Mouse (Mus musculus): ENCODE measurements around the gene Ubiad1. TPM values are rescaled to one million over a fixed set of nuclear protein-coding genes. Genes with fewer than 3 reads are reported as not detected.
A peak's percentile ranks its signal among the peaks of the same experiment; 100 is the strongest.

The Ubiad1 gene
- polyA plus RNA-seq, 1 experiment from 2014 or later: 20.5 TPM

DNA sequence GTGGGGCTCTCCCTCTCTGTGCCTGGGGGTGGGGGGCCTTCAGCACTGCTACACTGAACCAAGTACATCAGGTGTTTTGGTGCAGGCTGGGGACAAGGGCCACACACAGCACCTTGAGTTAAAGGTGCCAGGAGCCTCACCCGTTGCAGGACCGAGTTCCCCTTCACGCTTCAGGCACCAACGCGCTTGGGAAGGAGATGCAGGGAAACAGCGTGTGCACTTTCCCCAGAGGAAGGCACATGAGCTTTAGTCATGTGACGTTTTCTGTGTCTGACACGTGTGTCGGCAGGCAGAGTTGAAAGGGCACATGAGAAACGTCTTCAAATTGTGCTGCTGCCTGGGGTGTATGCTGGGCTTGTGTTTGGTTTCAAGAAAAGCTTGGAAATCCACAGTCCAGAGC lies 23.8 kb upstream of the Ubiad1 start:
- H3K9me3 ChIP-seq: no peaks in the 10 kb centered on the region
- no peak overlapping the region for H3K9ac ChIP-seq (replicated peaks)
- ATAC-seq (ENCODE audit: low FRiP score, low read depth): no peak
- 90% methylated on average over 10 of the region's 10 CpGs for WGBS
- no peaks in the 10 kb centered on the region for H3K4me1 ChIP-seq
- no peak overlapping the region for H3K27ac ChIP-seq (replicated peaks)
- H3K4me2 ChIP-seq (replicated peaks): no peak overlapping the region
- no peaks in the 10 kb centered on the region for H3K27me3 ChIP-seq
- H3K4me3 ChIP-seq: no peak overlapping the region
- peaks cover 99% of the 10 kb centered on the region for H3K36me3 ChIP-seq

GRCm38 (mm10) chr4:148466511-148467079 lies 22.0 kb upstream of the Ubiad1 start:
- peaks cover 99% of the 10 kb centered on the region for H3K36me3 ChIP-seq
- H3K4me3 ChIP-seq: no peak overlapping the region
- no peaks in the 10 kb centered on the region for H3K27me3 ChIP-seq
- H3K4me1 ChIP-seq: no peaks in the 10 kb centered on the region
- H3K9me3 ChIP-seq: no peaks in the 10 kb centered on the region
- no peak overlapping the region for H3K9ac ChIP-seq (replicated peaks)
- 92% methylated on average over 5 of the region's 5 CpGs for WGBS
- no peak for ATAC-seq (ENCODE audit: low FRiP score, low read depth)
- no peak overlapping the region for H3K4me2 ChIP-seq (replicated peaks)
- no peak overlapping the region for H3K27ac ChIP-seq (replicated peaks)

- ATAC-seq (ENCODE audit: low FRiP score, low read depth): no peak
- peaks cover 99% of the 10 kb centered on the region for H3K36me3 ChIP-seq
- H3K9me3 ChIP-seq: no peaks in the 10 kb centered on the region
- no peak overlapping the region for H3K4me2 ChIP-seq (replicated peaks)
- WGBS: 96% methylated on average over 12 of the region's 12 CpGs
- H3K27me3 ChIP-seq: no peaks in the 10 kb centered on the region
- no peak overlapping the region for H3K9ac ChIP-seq (replicated peaks)
- no peak overlapping the region for H3K4me3 ChIP-seq
- H3K4me1 ChIP-seq: no peaks in the 10 kb centered on the region
- no peak overlapping the region for H3K27ac ChIP-seq (replicated peaks)
Observed at GRCm38 (mm10) chr4:148464869-148465268, 20.3 kb upstream of the Ubiad1 start.

DNA sequence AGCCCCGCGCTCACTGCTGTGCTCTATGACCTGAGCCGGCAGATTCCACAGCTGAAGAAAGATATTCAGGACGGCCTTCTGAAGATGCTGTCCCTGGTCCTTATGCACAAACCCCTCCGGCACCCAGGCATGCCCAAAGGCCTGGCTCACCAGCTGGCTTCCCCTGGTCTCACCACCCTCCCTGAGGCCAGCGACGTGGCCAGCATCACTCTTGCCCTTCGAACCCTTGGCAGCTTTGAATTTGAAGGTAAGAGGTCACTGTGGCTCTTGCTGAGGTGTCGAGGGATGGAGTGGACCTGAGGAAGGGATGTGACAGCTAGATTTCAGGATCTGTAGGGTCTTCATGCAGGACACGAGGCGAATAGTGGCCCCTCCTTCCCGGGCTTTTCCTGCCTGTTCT lies 19.7 kb upstream of the Ubiad1 start:
- no peak overlapping the region for H3K4me3 ChIP-seq
- no peaks in the 10 kb centered on the region for H3K9me3 ChIP-seq
- H3K4me1 ChIP-seq: no peaks in the 10 kb centered on the region
- ATAC-seq (ENCODE audit: low FRiP score, low read depth): no peak
- no peaks in the 10 kb centered on the region for H3K27me3 ChIP-seq
- H3K36me3 ChIP-seq: peaks cover 99% of the 10 kb centered on the region
- no peak overlapping the region for H3K4me2 ChIP-seq (replicated peaks)
- no peak overlapping the region for H3K9ac ChIP-seq (replicated peaks)
- H3K27ac ChIP-seq (replicated peaks): no peak overlapping the region
- 95% methylated on average over 12 of the region's 12 CpGs for WGBS

GRCm38 (mm10) chr4:148463208-148463960 lies 18.8 kb upstream of the Ubiad1 start:
- no peak for ATAC-seq (ENCODE audit: low FRiP score, low read depth)
- no peak overlapping the region for H3K4me2 ChIP-seq (replicated peaks)
- H3K9ac ChIP-seq (replicated peaks): no peak overlapping the region

DNA sequence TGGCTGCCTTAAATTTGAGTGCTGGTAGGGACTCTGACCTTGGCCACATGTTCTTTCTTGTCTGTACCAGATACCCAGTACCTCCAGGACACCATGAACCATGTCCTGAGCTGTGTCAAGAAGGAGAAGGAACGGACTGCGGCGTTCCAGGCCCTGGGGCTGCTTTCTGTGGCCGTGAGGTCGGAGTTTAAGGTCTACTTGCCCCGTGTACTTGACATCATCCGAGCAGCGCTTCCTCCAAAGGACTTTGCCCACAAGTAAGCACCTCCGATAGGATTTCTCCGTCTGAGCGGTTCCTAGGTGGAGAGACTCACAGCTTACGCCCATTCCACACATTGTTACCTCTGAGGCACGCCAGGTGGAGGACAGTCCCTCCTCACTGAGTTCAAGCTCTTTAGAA lies 18.1 kb upstream of the Ubiad1 start:
- Histone ChIP-seq H3K9me3 (no peaks in the 10 kb centered on the region), H3K4me2 (replicated peaks) (no peak overlapping the region), H3K9ac (replicated peaks) (no peak overlapping the region), H3K4me1 (no peaks in the 10 kb centered on the region), H3K27me3 (no peaks in the 10 kb centered on the region), H3K36me3 (peaks cover 99% of the 10 kb centered on the region), H3K27ac (replicated peaks) (no peak overlapping the region), H3K4me3 (no peak overlapping the region)
- ATAC-seq (ENCODE audit: low FRiP score, low read depth): no peak
- WGBS: 96% methylated on average over 13 of the region's 13 CpGs

More at GRCm38 (mm10) chr4:148463208-148463960, 18.8 kb upstream of the Ubiad1 start:
- H3K9me3 ChIP-seq: no peaks in the 10 kb centered on the region
- WGBS: 79% methylated on average over 14 of the region's 14 CpGs
- no peak overlapping the region for H3K27ac ChIP-seq (replicated peaks)
- no peaks in the 10 kb centered on the region for H3K27me3 ChIP-seq
- peaks cover 99% of the 10 kb centered on the region for H3K36me3 ChIP-seq
- no peak overlapping the region for H3K4me3 ChIP-seq
- no peaks in the 10 kb centered on the region for H3K4me1 ChIP-seq

DNA sequence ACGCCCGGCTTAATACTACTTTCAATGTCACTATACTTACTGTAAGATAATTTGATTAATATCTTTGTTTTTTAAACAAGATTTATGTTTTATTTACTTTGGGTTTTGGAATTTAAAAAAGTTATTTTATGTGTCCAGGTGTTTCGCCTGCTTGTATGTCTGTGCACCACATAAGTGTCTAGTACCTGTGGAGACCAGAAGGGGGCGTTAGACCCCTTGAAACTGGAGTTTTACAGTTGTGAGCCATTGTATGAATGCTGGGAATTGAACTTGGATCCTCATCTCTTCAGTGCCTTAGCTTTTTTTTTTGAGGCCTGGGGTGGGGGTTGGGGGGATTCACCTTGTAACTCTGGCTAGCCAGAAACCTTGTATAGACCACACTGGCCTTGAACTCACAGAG lies 17.2 kb upstream of the Ubiad1 start:
- Histone ChIP-seq H3K4me2 (replicated peaks) (no peak overlapping the region), H3K27ac (replicated peaks) (no peak overlapping the region), H3K9me3 (no peaks in the 10 kb centered on the region), H3K27me3 (no peaks in the 10 kb centered on the region), H3K36me3 (peaks cover 99% of the 10 kb centered on the region), H3K4me3 (no peak overlapping the region), H3K4me1 (no peaks in the 10 kb centered on the region), H3K9ac (replicated peaks) (no peak overlapping the region)
- WGBS: 79% methylated on average over 4 of the region's 4 CpGs
- ATAC-seq (ENCODE audit: low FRiP score, low read depth): no peak

GRCm38 (mm10) chr4:148460656-148461284 lies 16.2 kb upstream of the Ubiad1 start:
- no peak overlapping the region for H3K9ac ChIP-seq (replicated peaks)
- H3K9me3 ChIP-seq: no peaks in the 10 kb centered on the region
- H3K36me3 ChIP-seq: peaks cover 99% of the 10 kb centered on the region
- 62% methylated on average over 12 of the region's 12 CpGs for WGBS
- no peaks in the 10 kb centered on the region for H3K4me1 ChIP-seq
- no peak overlapping the region for H3K4me2 ChIP-seq (replicated peaks)
- H3K27me3 ChIP-seq: no peaks in the 10 kb centered on the region
- no peak for ATAC-seq (ENCODE audit: low FRiP score, low read depth)
- H3K27ac ChIP-seq (replicated peaks): no peak overlapping the region
- no peak overlapping the region for H3K4me3 ChIP-seq

DNA sequence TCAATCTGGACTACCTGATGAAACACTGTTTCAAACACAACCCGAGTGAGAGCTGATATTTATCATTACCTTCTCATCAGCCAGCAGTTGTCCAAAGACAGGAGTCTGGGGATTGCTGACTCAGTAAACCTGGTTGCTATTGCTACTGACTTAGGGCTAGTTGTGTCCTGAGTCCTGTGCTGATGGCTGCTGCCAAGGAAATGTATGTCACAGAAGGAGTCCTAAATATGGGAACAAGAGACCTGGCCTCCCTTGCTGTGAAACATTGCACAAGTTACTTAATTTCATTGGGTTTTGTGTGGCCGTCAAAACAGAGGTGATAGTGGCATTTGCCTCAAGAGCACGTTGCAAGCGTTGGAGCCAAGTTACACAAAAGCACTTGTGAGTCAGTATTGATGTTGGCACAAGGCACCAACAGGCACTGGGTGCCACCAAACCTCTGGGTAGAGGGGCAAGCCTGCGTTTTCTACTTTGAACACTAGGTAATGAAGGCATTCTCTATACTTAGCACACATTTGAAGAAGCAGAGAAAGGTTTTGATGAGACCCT lies 11.0 kb upstream of the Ubiad1 start:
- no peak overlapping the region for H3K9ac ChIP-seq (replicated peaks)
- H3K4me2 ChIP-seq (replicated peaks): no peak overlapping the region
- no peak for ATAC-seq (ENCODE audit: low FRiP score, low read depth)
- H3K9me3 ChIP-seq: no peaks in the 10 kb centered on the region
- H3K4me1 ChIP-seq: no peaks in the 10 kb centered on the region
- WGBS: 95% methylated on average over 5 of the region's 5 CpGs
- H3K36me3 ChIP-seq: peaks cover 87% of the 10 kb centered on the region
- H3K4me3 ChIP-seq: no peak overlapping the region
- H3K27me3 ChIP-seq: no peaks in the 10 kb centered on the region
- no peak overlapping the region for H3K27ac ChIP-seq (replicated peaks)

- H3K4me1 ChIP-seq: peaks cover 13% of the 10 kb centered on the region
- H3K27me3 ChIP-seq: no peaks in the 10 kb centered on the region
- peaks cover 69% of the 10 kb centered on the region for H3K36me3 ChIP-seq
- WGBS: 93% methylated on average over 11 of the region's 11 CpGs
- H3K4me3 ChIP-seq: no peak overlapping the region
- no peaks in the 10 kb centered on the region for H3K9me3 ChIP-seq
- H3K9ac ChIP-seq (replicated peaks): no peak overlapping the region
- H3K27ac ChIP-seq (replicated peaks): no peak overlapping the region
- H3K4me2 ChIP-seq (replicated peaks): no peak overlapping the region
- no peak for ATAC-seq (ENCODE audit: low FRiP score, low read depth)
Observed at GRCm38 (mm10) chr4:148453707-148454106, 9.1 kb upstream of the Ubiad1 start.

DNA sequence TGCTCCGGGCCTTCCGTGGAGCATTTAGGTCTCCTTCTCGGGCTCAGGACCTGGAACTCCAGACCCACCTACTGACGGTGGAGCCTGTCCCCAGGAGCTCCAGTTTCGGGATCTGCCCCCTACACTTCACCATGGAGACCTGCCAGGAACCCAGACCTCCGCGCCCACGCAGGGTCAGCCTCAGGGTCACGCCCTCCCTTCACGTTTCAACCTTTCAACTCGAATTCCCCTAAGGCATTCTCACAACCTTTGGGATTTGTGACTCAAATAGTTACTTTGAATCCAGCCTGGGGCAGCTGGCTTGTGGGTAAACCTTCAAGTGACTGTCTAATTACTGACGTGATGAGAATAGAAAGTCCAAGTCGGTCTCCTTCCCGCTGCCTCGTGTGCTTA lies 4.3 kb upstream of the Ubiad1 start:
- H3K4me3 ChIP-seq: peak overlapping the region; percentile 97
- H3K27me3 ChIP-seq: no peaks in the 10 kb centered on the region
- peaks cover 21% of the 10 kb centered on the region for H3K36me3 ChIP-seq
- WGBS: under 1% methylated on average over 15 of the region's 15 CpGs
- peak overlapping the region; percentile 75 for H3K4me2 ChIP-seq (replicated peaks)
- H3K9me3 ChIP-seq: no peaks in the 10 kb centered on the region
- peaks cover 27% of the 10 kb centered on the region for H3K4me1 ChIP-seq
- no peak for ATAC-seq (ENCODE audit: low FRiP score, low read depth)
- peak overlapping the region; percentile 94 for H3K9ac ChIP-seq (replicated peaks)
- peak overlapping the region; percentile 83 for H3K27ac ChIP-seq (replicated peaks)

GRCm38 (mm10) chr4:148448179-148448852 lies 3.7 kb upstream of the Ubiad1 start, which contains the start of gene Mtor:
Gene Mtor, plus strand, starts transcription at chr4:148448611.
- Histone ChIP-seq H3K4me2 (replicated peaks) (peak within 1 kb of the TSS; percentile 75), H3K4me1 (peaks cover 33% of the 10 kb centered on the region), H3K27ac (replicated peaks) (peak within 1 kb of the TSS; percentile 83)

More at GRCm38 (mm10) chr4:148448179-148448852, 3.7 kb upstream of the Ubiad1 start, which contains the start of gene Mtor:
- Histone ChIP-seq H3K4me3 (peak within 1 kb of the TSS; percentile 97), H3K27me3 (no peaks in the 10 kb centered on the region), H3K9me3 (no peaks in the 10 kb centered on the region), H3K9ac (replicated peaks) (peak within 1 kb of the TSS; percentile 94), H3K36me3 (peaks cover 16% of the 10 kb centered on the region)
- under 1% methylated on average over 55 of the region's 56 CpGs for WGBS
- ATAC-seq (ENCODE audit: low FRiP score, low read depth): peak; percentile 97

All from midbrain, embryonic 12.5 days (tissue).